Mouse (Mus musculus) thymus, adult 2 months (tissue): ENCODE results near the gene Gcn1l1. TPM values are rescaled to one million over a fixed set of nuclear protein-coding genes. Genes with fewer than 3 reads are reported as not detected.

Source experiments
- DNase-seq: peaks from one replicate; pipeline ENCODE4 v3.0.0; 2021
- H3K27ac ChIP-seq: fragments of 200-500 bp; 2 replicates; pipeline ENCODE4 v1.5.1; 2012; ENCODE audit warnings: low read length, control low read depth; ENCODE audit not compliant: control insufficient read depth, insufficient read depth
- H3K27me3 ChIP-seq: fragments of 200-500 bp; 2 replicates; pipeline ENCODE4 v1.6.1; 2012; ENCODE audit warnings: mild to moderate bottlenecking, low read length, moderate library complexity, mixed read lengths; ENCODE audit not compliant: control insufficient read depth, insufficient read depth
- H3K36me3 ChIP-seq: fragments of 200-500 bp; 2 replicates; pipeline ENCODE4 v1.6.1; 2012; ENCODE audit warnings: mild to moderate bottlenecking, low read length, moderate library complexity; ENCODE audit not compliant: control insufficient read depth, insufficient read depth
- H3K4me1 ChIP-seq: fragments of 200-500 bp; replicated peaks from 2 replicates; pipeline ENCODE4 v1.6.1; 2012; ENCODE audit warnings: low read length; ENCODE audit not compliant: control insufficient read depth, insufficient read depth
- H3K4me3 ChIP-seq: fragments of 200-500 bp; 2 replicates; pipeline ENCODE4 v1.5.1; 2012; ENCODE audit warnings: mild to moderate bottlenecking, low read length, control low read depth, moderate library complexity; ENCODE audit not compliant: control insufficient read depth, insufficient read depth
- CTCF ChIP-seq: fragments of 200-500 bp; IDR thresholded peaks from 2 replicates; pipeline ENCODE4 v1.5.1; 2012; ENCODE audit warnings: mild to moderate bottlenecking, control low read depth, low read length, moderate library complexity, borderline replicate concordance; ENCODE audit not compliant: control insufficient read depth, poor library complexity, insufficient read depth; ENCODE audit errors: extremely low read depth
- POLR2A ChIP-seq: fragments of 200-500 bp; IDR thresholded peaks from 2 replicates; pipeline ENCODE4 v1.6.1; 2012; ENCODE audit warnings: mild to moderate bottlenecking, low read length, control low read depth, moderate library complexity; ENCODE audit not compliant: control insufficient read depth, poor library complexity, insufficient read depth; ENCODE audit errors: extremely low read depth
- WGBS: fragments of 180-500 bp; shearing (Covaris S2); methylation state at CpG from one replicate; pipeline ENCODE4 v1.1.7; 2018; 5-methylcytosine and 5-hydroxymethylcytosine counted together
- polyA plus RNA-seq: library from polyadenylated mRNA; depleted of rRNA; stranded (reverse); fragments of >200 nt; gene quantifications from 2 replicates; pipeline ENCODE4 v1.2.3, GENCODE M21; 2012

Gcn1l1 gene
- polyA plus RNA-seq, 1 experiment = 87.8 TPM

DNA sequence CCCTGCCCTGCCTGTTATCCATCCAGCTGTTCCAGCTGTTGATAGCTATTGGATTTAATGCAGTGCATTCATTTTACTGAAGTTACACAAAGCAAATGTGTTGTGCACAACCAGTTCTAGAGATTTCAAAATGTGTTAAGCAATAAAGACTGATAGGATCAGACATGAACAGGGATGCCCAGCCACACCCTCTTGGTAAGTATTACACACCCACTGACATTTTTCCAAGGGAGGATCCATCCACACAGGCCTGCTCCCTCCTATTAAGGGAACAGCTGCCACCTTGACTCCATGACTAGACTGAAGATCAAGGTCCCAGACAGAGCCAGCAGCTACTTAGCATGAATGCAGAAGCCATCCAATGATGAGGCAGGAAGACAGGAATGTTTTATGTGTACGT, 92.2 kb downstream of the Gcn1l1 start:
- TF ChIP-seq CTCF (no peak), POLR2A (no peak)
- DNase-seq = no peak
- WGBS = 94% methylated on average over 1 of the region's 1 CpGs
- no peaks in the 10 kb centered on the region for H3K27me3 ChIP-seq
- peaks cover 9% of the 10 kb centered on the region; the same call in 1 of the 2 replicates for H3K36me3 ChIP-seq
- H3K4me1 ChIP-seq = peaks cover 5% of the 10 kb centered on the region
- no peak overlapping the region for H3K27ac ChIP-seq
- H3K4me3 ChIP-seq = no peak overlapping the region

DNA sequence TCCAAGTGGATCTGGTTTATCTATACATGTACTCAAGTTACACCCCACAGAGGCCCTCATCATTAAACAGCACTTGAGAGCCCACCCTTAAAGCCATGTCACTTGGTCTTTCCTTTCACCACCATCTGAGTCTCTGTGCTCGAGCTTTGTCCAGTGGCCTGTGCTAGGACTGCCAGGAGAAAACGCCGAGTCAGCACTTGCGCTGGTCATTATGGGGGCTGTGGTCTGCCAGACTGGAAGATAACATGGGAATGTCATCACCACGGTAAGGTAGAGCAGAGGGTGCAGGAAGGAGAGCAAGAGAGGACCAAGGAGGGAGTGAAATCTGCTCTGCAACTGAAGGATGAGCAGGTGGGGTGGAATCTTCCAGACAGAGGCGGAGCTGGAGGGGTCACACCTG, 93.3 kb downstream of the Gcn1l1 start:
- TF ChIP-seq CTCF (no peak), POLR2A (no peak)
- no peak overlapping the region for H3K4me3 ChIP-seq
- no peaks in the 10 kb centered on the region for H3K4me1 ChIP-seq
- no peak overlapping the region for H3K27ac ChIP-seq
- peaks cover 9% of the 10 kb centered on the region; the same call in 1 of the 2 replicates for H3K36me3 ChIP-seq
- 96% methylated on average over 6 of the region's 6 CpGs for WGBS
- DNase-seq = no peak
- no peaks in the 10 kb centered on the region for H3K27me3 ChIP-seq

DNA sequence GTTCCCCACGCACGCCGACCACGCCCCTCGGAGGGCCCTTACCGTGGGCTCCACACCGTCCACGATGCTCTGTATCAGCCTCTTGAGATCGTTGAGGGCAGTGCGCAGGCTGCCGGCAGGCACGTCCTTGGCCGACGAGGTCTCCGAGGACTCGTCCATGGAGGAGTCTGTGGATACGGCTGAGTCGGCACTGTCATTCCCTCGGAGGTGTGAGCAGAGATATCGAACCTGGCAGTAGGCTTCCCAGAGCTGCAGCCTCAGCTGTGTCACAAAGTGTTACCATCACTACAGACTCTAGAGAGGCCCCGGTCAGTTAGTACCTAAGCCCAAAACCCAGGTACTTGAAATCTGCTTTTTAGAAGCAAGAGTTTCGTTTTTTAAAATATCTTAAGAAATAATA, 97.6 kb downstream of the Gcn1l1 start:
- Histone ChIP-seq H3K4me1 (no peaks in the 10 kb centered on the region), H3K27me3 (no peaks in the 10 kb centered on the region), H3K36me3 (peaks cover 9% of the 10 kb centered on the region; the same call in 1 of the 2 replicates), H3K27ac (no peak overlapping the region), H3K4me3 (no peak overlapping the region)
- WGBS = 98% methylated on average over 22 of the region's 22 CpGs
- no peak for DNase-seq
- TF ChIP-seq POLR2A (no peak), CTCF (no peak)

DNA sequence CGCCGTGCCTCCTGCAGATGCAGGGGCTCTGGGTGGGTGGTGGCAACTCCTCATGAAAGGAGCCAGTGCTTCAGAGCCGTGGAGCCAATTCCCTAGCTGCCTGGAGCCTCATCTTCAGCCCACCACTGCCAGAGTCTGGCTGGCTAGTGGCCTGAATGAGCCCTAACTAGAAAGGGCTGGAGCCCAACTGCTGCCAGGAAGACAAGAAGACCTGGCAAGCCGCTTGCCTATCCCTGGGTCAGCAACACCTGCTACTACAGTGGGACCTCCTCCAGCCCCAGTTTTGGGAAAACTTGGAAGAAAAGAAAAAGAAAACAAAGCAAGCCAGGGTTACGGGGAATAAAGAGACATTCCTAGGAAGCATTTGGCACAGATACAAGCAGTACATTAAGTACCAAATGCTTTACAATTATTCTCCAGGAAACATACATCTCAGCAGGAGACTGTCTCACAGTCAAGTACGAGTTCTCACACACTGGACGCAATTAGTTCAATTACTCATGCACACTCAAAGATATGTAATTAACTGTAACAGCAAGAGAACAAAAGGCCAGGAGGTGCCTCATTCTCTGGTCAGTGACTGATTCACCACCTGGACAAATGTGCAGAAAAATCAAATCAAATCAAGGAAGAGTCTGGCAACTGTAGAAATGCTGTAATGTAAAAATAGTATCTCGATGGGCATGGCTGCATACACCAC, 101.5 kb downstream of the Gcn1l1 start:
- DNase-seq = no peak
- H3K36me3 ChIP-seq = peaks cover 20% of the 10 kb centered on the region
- no peaks in the 10 kb centered on the region for H3K4me1 ChIP-seq
- whole genome bisulfite sequencing = 93% methylated on average over 8 of the region's 8 CpGs
- no peaks in the 10 kb centered on the region for H3K27me3 ChIP-seq
- H3K27ac ChIP-seq = no peak overlapping the region
- H3K4me3 ChIP-seq = no peak overlapping the region
- TF ChIP-seq CTCF (no peak), POLR2A (no peak)

DNA sequence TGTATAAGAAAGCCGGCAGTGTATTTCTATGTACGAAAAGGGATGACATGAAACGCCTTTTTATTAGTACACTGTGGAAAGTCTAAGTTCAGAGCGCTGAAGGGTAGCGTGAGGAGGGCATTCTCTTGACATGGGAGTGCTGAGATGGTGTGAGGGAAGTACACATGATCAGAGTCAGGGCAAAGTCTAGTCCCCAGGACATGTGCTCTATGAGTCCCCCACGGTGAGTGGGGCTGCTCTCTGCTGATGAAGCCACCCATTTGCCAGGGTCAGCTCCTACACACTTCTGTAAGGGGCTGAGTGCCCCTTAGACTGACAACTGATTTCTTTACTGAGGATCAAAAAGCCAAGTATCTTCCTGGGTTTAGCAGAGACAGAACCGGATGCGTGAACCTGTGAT, 102.2 kb downstream of the Gcn1l1 start:
- no peak for DNase-seq
- Histone ChIP-seq H3K27ac (no peak overlapping the region), H3K4me3 (no peak overlapping the region), H3K36me3 (peaks cover 14% of the 10 kb centered on the region), H3K27me3 (no peaks in the 10 kb centered on the region), H3K4me1 (no peaks in the 10 kb centered on the region)
- no peak for TF ChIP-seq CTCF
- no peak for TF ChIP-seq POLR2A
- WGBS = 95% methylated on average over 8 of the region's 8 CpGs

DNA sequence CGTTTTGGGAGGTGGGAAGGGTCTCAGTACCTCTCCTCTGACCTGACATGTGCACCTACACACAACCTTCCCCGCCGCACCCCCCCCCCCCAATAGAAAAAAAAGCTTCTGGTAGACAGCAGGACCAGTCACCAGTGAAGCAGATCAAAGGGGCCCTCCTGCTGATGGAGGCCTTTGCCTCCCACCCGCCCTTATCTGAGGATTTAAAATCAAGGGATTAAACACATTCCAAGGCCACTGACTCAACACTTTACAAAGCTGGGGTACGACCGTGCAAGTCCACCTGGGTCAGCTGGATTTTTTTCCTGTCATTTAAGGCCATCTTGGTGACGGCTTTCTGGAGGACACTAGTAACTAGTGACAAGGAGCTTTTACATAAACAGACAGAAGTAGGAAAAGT, 102.8 kb downstream of the Gcn1l1 start:
- no peak for TF ChIP-seq CTCF
- no peak for TF ChIP-seq POLR2A
- no peak overlapping the region for H3K27ac ChIP-seq
- no peak for DNase-seq
- H3K4me1 ChIP-seq = no peaks in the 10 kb centered on the region
- H3K27me3 ChIP-seq = no peaks in the 10 kb centered on the region
- H3K4me3 ChIP-seq = no peak overlapping the region
- H3K36me3 ChIP-seq = peaks cover 14% of the 10 kb centered on the region
- 92% methylated on average over 7 of the region's 7 CpGs for WGBS
